Mouse (Mus musculus) ES-Bruce4 (cell line): ENCODE data around the gene Adamts12. TPM values are rescaled to one million over a fixed set of nuclear protein-coding genes. Genes with fewer than 3 reads are reported as not detected.

ENCODE experiments used
- H3K27ac ChIP-seq: 2 replicates; pipeline ENCODE4 v1.5.1; 2012; ENCODE audit warnings: low read length, inconsistent platforms; ENCODE audit not compliant: insufficient read depth
- H3K27me3 ChIP-seq: 2 replicates; pipeline ENCODE4 v1.6.1; 2012; ENCODE audit warnings: mild to moderate bottlenecking, low read length, inconsistent platforms; ENCODE audit not compliant: control insufficient read depth, poor library complexity, insufficient read depth, severe bottlenecking
- H3K36me3 ChIP-seq: 2 replicates; pipeline ENCODE4 v1.6.1; 2012; ENCODE audit warnings: inconsistent platforms, mild to moderate bottlenecking, low read length, moderate library complexity; ENCODE audit not compliant: control insufficient read depth, poor library complexity, insufficient read depth, severe bottlenecking
- H3K4me1 ChIP-seq: one replicate; pipeline ENCODE4 v1.8.1; 2011; ENCODE audit warnings: low read length; ENCODE audit not compliant: control insufficient read depth, insufficient read depth
- H3K4me3 ChIP-seq: 2 replicates; pipeline ENCODE4 v1.5.1; 2011; ENCODE audit warnings: low read depth, mild to moderate bottlenecking, low read length
- H3K9ac ChIP-seq: 2 replicates; pipeline ENCODE4 v1.6.1; 2012; ENCODE audit warnings: low read depth, mild to moderate bottlenecking, inconsistent platforms; ENCODE audit not compliant: poor library complexity, severe bottlenecking
- H3K9me3 ChIP-seq: replicated peaks from 2 replicates; pipeline ENCODE4 v1.6.1; 2012; ENCODE audit warnings: mild to moderate bottlenecking, low read length, inconsistent platforms; ENCODE audit not compliant: control insufficient read depth, poor library complexity, insufficient read depth, severe bottlenecking
- CTCF ChIP-seq: IDR thresholded peaks from one replicate; pipeline ENCODE4 v1.8.1; 2011; ENCODE audit warnings: low read depth, low read length
- EP300 ChIP-seq: IDR thresholded peaks from 2 replicates; pipeline ENCODE4 v1.6.1; 2011; ENCODE audit warnings: low read depth, low read length; ENCODE audit not compliant: insufficient read depth
- POLR2A ChIP-seq: IDR thresholded peaks from one replicate; pipeline ENCODE4 v1.8.1; 2011; ENCODE audit warnings: low read length; ENCODE audit not compliant: insufficient read depth
- polyA plus RNA-seq: library from polyadenylated mRNA; stranded (reverse); fragments of >200 nt; gene quantifications from 2 replicates; pipeline ENCODE4 v1.2.4, GENCODE M21; 2011; ENCODE audit warnings: low read depth; ENCODE audit not compliant: missing spikeins, insufficient read depth, insufficient read length

Adamts12 gene
- polyA plus RNA-seq, 1 experiment: 1.0 TPM

DNA sequence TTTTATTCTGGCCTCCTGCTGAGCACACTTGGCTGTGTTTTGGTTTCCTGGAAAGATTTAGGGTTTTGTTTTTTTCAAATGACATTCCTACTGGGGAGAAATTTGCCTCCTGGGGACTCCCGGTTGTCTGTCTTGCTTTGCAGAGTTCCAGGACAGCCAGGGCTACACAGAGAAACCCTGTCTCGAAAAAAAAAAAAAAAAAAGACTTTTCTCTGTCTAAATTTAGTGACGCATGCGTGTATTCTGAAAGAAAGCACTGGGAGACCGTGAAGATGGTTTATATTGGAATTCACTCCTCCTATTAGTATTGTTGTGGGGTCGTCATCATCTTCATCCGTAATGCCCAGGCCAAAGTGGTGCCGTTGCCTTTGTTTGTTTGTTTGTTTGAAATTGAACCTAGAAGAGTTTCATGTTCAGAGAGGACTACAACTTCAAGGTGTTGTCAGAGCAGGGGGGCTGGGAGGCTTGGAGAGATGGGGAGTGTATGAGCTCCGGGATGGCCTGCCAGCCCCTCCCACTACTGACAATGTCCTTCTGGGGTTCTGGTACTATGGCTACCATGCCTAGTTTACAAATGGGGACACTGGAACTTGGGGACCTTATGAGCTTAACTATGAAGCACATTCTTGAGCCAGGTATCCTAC is 1.1 kb downstream of the Adamts12 start:
- no peak for TF ChIP-seq CTCF
- TF ChIP-seq POLR2A: no peak
- H3K36me3 ChIP-seq: no peaks in the 10 kb centered on the region
- no peak overlapping the region for H3K9ac ChIP-seq
- H3K4me1 ChIP-seq: no peaks in the 10 kb centered on the region
- H3K27ac ChIP-seq: no peak overlapping the region
- H3K4me3 ChIP-seq: no peak overlapping the region
- no peaks in the 10 kb centered on the region for H3K9me3 ChIP-seq
- no peaks in the 10 kb centered on the region for H3K27me3 ChIP-seq

GRCm38 (mm10) chr15:11066299-11066698 is 1.7 kb downstream of the Adamts12 start:
- no peak overlapping the region for H3K9ac ChIP-seq
- H3K9me3 ChIP-seq: no peaks in the 10 kb centered on the region
- H3K27ac ChIP-seq: no peak overlapping the region
- H3K36me3 ChIP-seq: no peaks in the 10 kb centered on the region
- H3K4me3 ChIP-seq: no peak overlapping the region
- no peaks in the 10 kb centered on the region for H3K27me3 ChIP-seq
- no peak for TF ChIP-seq CTCF
- TF ChIP-seq EP300: no peak
- TF ChIP-seq POLR2A: no peak
- H3K4me1 ChIP-seq: no peaks in the 10 kb centered on the region

GRCm38 (mm10) chr15:11067891-11068290 is 3.3 kb downstream of the Adamts12 start:
- Histone ChIP-seq H3K36me3 (no peaks in the 10 kb centered on the region), H3K4me3 (no peak overlapping the region), H3K27ac (no peak overlapping the region), H3K9me3 (no peaks in the 10 kb centered on the region), H3K27me3 (no peaks in the 10 kb centered on the region), H3K9ac (no peak overlapping the region), H3K4me1 (no peaks in the 10 kb centered on the region)
- no peak for TF ChIP-seq POLR2A
- TF ChIP-seq EP300: no peak
- no peak for TF ChIP-seq CTCF

DNA sequence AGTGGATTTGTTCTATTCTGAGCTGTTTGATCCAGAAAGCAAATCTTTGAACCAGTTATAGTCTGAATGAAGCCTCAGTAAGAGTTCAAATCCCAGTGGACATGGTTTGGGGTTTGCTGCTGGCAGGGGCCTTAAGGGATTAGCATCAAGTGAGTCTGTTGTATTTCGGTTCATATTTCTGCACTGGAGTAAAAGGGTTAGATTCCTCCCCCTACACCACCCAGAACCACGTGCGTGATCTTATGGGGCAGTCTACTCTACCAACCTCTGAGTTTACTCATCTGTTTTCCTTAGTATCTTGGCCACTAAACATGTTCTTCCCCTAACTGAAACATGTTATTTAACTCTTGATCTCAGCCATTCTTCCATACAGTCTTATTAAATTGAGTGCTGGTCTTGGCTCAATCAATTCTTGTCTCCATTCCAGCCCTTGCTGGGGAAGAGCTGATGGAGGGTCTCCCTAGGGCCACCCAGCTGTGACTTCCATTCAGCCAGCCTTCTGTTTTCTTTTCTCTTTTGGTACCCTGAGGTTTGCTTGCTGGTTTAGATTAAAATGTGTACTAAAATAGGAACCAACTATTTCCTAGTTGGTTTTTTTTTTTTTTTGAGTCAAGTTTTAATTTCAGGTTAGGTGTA is 11.3 kb downstream of the Adamts12 start:
- no peaks in the 10 kb centered on the region for H3K9me3 ChIP-seq
- no peak overlapping the region for H3K9ac ChIP-seq
- H3K27me3 ChIP-seq: no peaks in the 10 kb centered on the region
- no peaks in the 10 kb centered on the region for H3K4me1 ChIP-seq
- no peak overlapping the region for H3K27ac ChIP-seq
- no peak overlapping the region for H3K4me3 ChIP-seq
- TF ChIP-seq CTCF (no peak), POLR2A (no peak), EP300 (no peak)
- no peaks in the 10 kb centered on the region for H3K36me3 ChIP-seq

GRCm38 (mm10) chr15:11082961-11083569 is 18.5 kb downstream of the Adamts12 start:
- no peak overlapping the region for H3K4me3 ChIP-seq
- no peaks in the 10 kb centered on the region for H3K9me3 ChIP-seq
- no peaks in the 10 kb centered on the region for H3K36me3 ChIP-seq
- no peak overlapping the region for H3K9ac ChIP-seq
- H3K4me1 ChIP-seq: no peaks in the 10 kb centered on the region
- H3K27me3 ChIP-seq: no peaks in the 10 kb centered on the region
- TF ChIP-seq POLR2A: no peak
- TF ChIP-seq EP300: no peak
- TF ChIP-seq CTCF: no peak
- no peak overlapping the region for H3K27ac ChIP-seq

DNA sequence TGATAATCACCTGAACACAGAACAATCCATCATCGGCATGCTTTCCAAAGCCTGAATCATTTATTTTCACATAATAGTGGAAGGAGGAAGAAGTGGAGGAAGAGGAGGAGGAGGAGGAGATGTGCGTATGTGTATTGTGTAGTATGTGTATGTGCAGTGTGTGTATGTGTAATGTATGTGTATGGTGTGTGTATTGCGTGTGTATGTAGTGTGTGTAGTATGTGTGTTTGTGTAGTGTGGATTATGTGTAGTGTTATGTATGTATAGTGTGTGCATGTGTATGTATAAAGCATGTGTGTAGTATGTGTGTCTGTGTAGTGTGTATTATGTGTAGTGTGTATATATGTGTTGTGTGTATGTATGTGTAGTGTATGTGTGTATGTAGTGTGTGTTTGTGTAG is 19.1 kb downstream of the Adamts12 start:
- H3K4me1 ChIP-seq: no peaks in the 10 kb centered on the region
- H3K36me3 ChIP-seq: no peaks in the 10 kb centered on the region
- TF ChIP-seq CTCF (no peak), EP300 (no peak), POLR2A (no peak)
- H3K4me3 ChIP-seq: no peak overlapping the region
- H3K9me3 ChIP-seq: no peaks in the 10 kb centered on the region
- no peak overlapping the region for H3K27ac ChIP-seq
- H3K27me3 ChIP-seq: no peaks in the 10 kb centered on the region
- no peak overlapping the region for H3K9ac ChIP-seq
